9 mouse cellular contexts compared by ENCODE assay signal in the genomic region with DNA sequence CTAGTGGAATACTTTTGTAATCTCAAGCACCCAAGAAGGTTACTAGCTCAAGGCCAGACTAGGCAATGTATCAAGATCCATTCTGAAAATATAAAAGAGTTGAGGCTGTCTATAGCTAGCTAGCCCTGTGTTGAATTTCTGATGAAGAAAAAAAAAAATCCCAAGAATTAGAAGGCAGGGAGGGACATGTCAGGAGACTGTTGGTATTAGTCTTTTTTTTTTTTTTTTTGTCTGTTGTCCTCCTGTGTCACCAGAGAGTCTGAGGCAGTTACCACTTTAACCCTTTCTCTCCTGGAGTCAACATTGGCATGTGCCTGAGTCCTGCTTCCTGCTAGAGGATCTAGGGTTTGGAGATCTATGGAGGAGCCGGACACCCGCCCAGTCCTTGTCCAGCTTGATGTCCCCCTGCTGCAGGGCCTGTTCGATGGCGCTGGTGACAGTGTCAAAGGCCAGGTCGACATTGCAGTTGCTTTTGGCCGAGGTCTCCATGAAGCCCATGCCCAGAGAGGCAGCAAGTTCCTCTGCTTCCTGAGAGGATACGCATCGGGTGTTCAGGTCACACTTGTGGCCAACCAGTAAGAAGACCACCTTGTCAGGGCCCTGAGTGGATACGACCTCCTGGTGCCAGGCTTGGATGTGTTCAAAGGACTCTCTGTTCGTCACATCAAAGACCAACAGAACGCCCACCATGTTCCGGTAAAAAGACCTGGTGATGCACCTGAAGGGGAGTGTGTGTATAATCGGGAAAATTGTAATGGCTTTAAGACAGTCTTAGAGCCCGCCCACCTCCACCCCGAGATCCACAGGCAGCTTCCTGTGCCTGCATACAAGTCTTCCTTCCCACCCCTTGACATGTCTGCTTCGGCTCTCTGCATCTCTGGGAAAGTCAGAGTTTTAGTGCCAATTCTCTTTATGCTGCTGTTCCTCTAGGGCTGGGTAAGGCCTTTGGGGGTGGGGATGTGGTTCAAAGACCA. TPM values are rescaled to one million over a fixed set of nuclear protein-coding genes. Genes with fewer than 3 reads are reported as not detected.
DNase-seq lines count a peak whose midpoint lies in the region; ATAC-seq and TF ChIP-seq lines count a peak whose summit lies in the region.
"Had no signal": no experiment of that assay in that cellular context is flagged by ENCODE, and none has a peak within 500 bp of the region (broad histone marks: within the 10 kb centered on the region; RNA-seq: fewer than 3 reads in every experiment).

No protein-coding gene starts in this region.

- peak overlapping the region; percentile 71 for H3K27ac ChIP-seq in left cerebral cortex, adult 2 months
- no peak overlapping the region for H3K27ac ChIP-seq in neural tube, embryonic 12.5 days

- H3K4me3 ChIP-seq in left cerebral cortex, adult 2 months: peak overlapping the region; percentile 54
- peak overlapping the region; percentile 39; the same call in 1 of the 2 replicates for H3K4me3 ChIP-seq in neural tube, embryonic 12.5 days

- ATAC-seq in neural tube, embryonic 12.5 days (ENCODE audit: low FRiP score, low read depth): no peak

- DNase-seq in left cerebral cortex, adult 2 months (ENCODE audit: extremely low spot score in 1 of 2, low spot score in 2 of 2): no peak
- no peak for DNase-seq in left cerebral cortex, adult 18-20 months (ENCODE audit: low spot score in 2 of 2)
- DNase-seq in brain, adult 2 months (ENCODE audit: low read depth, low spot score): peak; percentile 56
- DNase-seq in induced T-regulatory cell, adult 2 months (ENCODE audit: low read depth): peak; percentile 52
- DNase-seq in cerebellum, postnatal 14 days: no peak
- no peak for DNase-seq in ovary, adult 18-20 months (ENCODE audit: low spot score)
- DNase-seq in cerebellum, adult 8-10 months: no peak

- no peaks in the 10 kb centered on the region for H3K27me3 ChIP-seq in neural tube, embryonic 12.5 days (replicated peaks)

- peak overlapping the region; percentile 49; the same call in 1 of the 2 replicates for H3K9ac ChIP-seq in neural tube, embryonic 12.5 days

- intact Hi-C loops in left cerebral cortex, adult 2 months (cut with DNase I): no loop called here

- WGBS in neural tube, embryonic 12.5 days: 61% methylated on average over 16 of the region's 16 CpGs

- peak overlapping the region; percentile 75 for H3K4me2 ChIP-seq in neural tube, embryonic 12.5 days (replicated peaks)

- no peak for TF ChIP-seq CTCF in left cerebral cortex, adult 2 months (IDR thresholded peaks at IDR 0.05)

- no peaks in the 10 kb centered on the region for H3K36me3 ChIP-seq in neural tube, embryonic 12.5 days

- peaks cover 5% of the 10 kb centered on the region for H3K4me1 ChIP-seq in neural tube, embryonic 12.5 days

- no peaks in the 10 kb centered on the region for H3K9me3 ChIP-seq in neural tube, embryonic 12.5 days

RNA-seq across cellular contexts. Expression of gene Rab42, which starts 0.9 kb away (rescaled TPM):
- 1 to 10 TPM; 1.6 to 2.6 TPM for total RNA-seq in left cerebral cortex, adult 2 months (2021)
- 1 to 10 TPM; 1.9 to 2.7 TPM for total RNA-seq in left cerebral cortex, adult 18-20 months (2021)
- 1.0 and 1.2 TPM in 2 replicates for polyA plus RNA-seq in neural tube, embryonic 12.5 days (2016; fragmentation: Nextera tagmentation; extraction: Ambion mirVana)
- total RNA-seq: common myeloid progenitor, adult 5-6 weeks had no signal

RNA-seq across cellular contexts. Expression of gene Trnau1ap, which starts 27.1 kb away (rescaled TPM):
- total RNA-seq in left cerebral cortex, adult 2 months (2021): 10 to 100 TPM; 22.4 to 24.9 TPM
- 10 to 100 TPM; 24.3 to 26.2 TPM for total RNA-seq in left cerebral cortex, adult 18-20 months (2021)
- 77.1 and 77.9 TPM in 2 replicates for polyA plus RNA-seq in neural tube, embryonic 12.5 days (2016; fragmentation: Nextera tagmentation; extraction: Ambion mirVana)

RNA-seq across cellular contexts. Expression of gene Taf12, which starts 28.1 kb away (rescaled TPM):
- total RNA-seq in left cerebral cortex, adult 2 months (2021): 10 to 100 TPM; 22.1 to 24.4 TPM
- 10 to 100 TPM; 23.1 to 24.5 TPM for total RNA-seq in left cerebral cortex, adult 18-20 months (2021)
- 48.6 and 55.8 TPM in 2 replicates for polyA plus RNA-seq in neural tube, embryonic 12.5 days (2016; fragmentation: Nextera tagmentation; extraction: Ambion mirVana)

RNA-seq across cellular contexts. Expression of gene Gmeb1, which starts 40.9 kb away (rescaled TPM):
- 10 to 100 TPM; 22.1 to 26.1 TPM for total RNA-seq in left cerebral cortex, adult 2 months (2021)
- 10 to 100 TPM; 22.1 to 22.8 TPM for total RNA-seq in left cerebral cortex, adult 18-20 months (2021)
- polyA plus RNA-seq in neural tube, embryonic 12.5 days (2016; fragmentation: Nextera tagmentation; extraction: Ambion mirVana): 41.9 and 45.4 TPM in 2 replicates

RNA-seq across cellular contexts. Expression of gene Rcc1, which starts 51.2 kb away (rescaled TPM):
- total RNA-seq in left cerebral cortex, adult 2 months (2021): 10 to 100 TPM; 13.0 to 14.3 TPM
- 10 to 100 TPM; 11.6 to 13.2 TPM for total RNA-seq in left cerebral cortex, adult 18-20 months (2021)
- 71.0 and 75.8 TPM in 2 replicates for polyA plus RNA-seq in neural tube, embryonic 12.5 days (2016; fragmentation: Nextera tagmentation; extraction: Ambion mirVana)

Comparison
In these comparisons a context has a peak if more than half of its experiments do, and no peak if none do; other contexts are left out.
1. DNase-seq: peak in brain, adult 2 months (single experiment) and induced T-regulatory cell, adult 2 months (single experiment); none in left cerebral cortex, adult 2 months (0 of 2), left cerebral cortex, adult 18-20 months (0 of 2), cerebellum, postnatal 14 days (0 of 2), ovary, adult 18-20 months (single experiment) and cerebellum, adult 8-10 months (single experiment).